Mouse (Mus musculus): ENCODE results near the gene Tcl1b2.
"Not testable (repeated sequence)": the region's sequence is repeated elsewhere in the genome, so short reads cannot be mapped to it uniquely, and the experiment has no call there.

Tcl1b2 gene

DNA sequence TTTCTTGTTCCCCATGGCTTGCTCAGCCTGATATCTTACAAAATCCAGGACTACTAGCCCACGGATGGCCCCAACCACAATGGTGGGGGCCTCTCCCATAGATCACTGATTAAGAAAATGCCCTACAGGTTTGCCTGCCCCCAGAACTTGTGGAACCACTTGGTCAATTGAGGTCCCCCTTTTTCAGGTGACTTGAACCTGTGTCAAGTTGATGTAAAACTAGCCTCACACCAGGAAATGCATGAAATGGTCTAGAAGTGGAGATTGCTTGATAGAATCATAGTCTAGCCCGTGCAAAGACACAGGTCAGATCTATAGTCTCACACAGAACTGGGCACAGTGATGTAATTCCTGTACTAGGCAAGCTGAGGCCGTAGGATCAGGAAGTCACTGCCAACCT is at the start of gene Tcl1b2:
TSS of gene Tcl1b2 (plus strand) at position 301 of the 400 bp plus-strand sequence.
- in situ Hi-C loops (cut with MboI, MseI) = no loop called here

DNA sequence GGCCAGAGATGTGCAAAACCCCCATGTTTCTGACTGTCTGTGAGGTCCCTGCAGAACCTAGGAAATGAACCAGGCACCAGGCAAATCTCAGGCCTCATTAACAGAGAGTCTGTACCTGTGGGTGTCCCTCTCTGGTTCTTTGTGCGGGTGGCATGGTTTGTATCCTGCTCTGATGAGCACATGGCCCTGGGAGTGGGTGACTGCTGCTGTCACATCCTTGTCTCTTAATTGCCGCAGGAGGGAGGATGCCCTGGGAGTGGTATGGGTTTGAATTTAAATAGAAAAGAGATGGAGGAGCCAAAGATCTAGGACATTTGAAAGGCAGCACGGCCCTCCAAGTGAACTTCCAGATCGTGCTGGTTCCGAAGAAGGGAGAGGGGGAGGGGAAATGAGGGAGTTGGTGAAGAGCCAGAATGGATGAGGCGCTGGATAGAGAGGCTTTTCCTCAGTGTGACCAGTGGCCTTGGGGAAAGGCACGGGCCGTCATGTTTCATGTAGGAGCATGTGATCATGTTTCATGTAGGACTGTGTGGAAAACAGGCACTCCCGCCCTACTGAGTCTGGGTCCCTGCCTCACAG is 46.3 kb upstream of the Tcl1b2 start:
- in situ Hi-C loops (cut with MboI, MseI) = loop anchor here (5.0 kb wide), 1 partner anchor 47 kb away; no protein-coding TSS in a partner anchor

DNA sequence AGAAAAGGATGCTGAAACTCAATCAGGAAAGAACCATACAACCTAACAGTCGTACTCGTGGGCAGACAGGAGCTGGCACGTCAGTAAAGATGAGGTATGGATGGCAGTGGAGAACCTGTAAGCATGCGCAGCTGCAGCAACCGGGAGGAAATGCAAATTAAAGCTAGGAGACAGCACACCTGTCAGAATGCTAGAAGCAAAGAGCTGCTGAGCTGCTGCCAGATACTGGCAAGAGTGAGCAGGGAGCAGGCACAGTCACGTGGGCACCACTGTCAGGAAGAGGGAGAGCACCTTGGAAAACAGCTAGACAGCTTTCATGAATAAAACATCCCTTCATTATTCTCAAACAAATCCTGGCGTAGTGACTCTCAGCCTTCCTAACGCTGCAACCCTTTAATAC is 42.9 kb upstream of the Tcl1b2 start:
- in situ Hi-C loops (cut with MboI, MseI) = loop anchor here (5.0 kb wide), 1 partner anchor 51 kb away; no protein-coding TSS in a partner anchor

DNA sequence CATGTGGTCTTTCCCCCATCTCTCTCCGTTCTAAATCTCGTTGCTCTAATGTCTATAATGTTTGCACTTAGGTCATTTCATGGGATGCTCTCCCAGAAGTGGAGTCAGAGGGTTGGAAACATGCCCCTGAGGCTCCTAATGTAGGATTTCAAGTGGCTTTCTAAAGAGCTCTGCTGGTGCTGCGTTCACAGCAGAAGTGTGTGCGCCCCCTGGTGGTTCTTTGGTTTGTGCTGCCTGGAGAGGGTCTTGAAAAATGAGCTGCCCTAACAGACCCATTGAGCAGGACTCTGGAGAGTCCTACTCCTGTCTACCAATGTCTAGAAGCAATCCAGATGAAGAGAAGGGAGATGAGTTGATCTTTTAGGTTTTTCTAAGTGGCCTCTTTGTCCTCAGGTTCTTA is 41.8 kb upstream of the Tcl1b2 start:
- in situ Hi-C loops (cut with MboI, MseI) = loop anchor here (5.0 kb wide), 1 partner anchor 52 kb away; no protein-coding TSS in a partner anchor

DNA sequence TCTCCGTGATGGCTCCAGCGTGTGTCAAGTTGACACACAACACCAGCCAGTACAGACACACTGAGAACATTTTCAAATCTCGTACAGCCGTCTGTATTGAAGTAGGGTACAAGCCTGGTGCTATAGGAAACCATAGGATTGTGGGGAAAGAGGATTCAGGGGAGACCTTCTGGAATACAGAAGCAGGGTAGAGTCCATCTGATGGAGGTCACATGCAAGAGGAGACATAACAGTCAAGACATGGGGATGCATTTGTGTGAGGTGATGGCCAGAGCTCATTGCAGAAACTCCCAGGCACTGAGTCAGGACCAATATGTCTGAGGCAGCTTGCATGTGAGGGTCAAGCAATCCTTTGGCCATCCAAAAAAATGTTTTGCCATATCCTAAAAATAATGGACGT is 40.5 kb upstream of the Tcl1b2 start:
- in situ Hi-C loops (cut with MboI, MseI) = no loop called here

DNA sequence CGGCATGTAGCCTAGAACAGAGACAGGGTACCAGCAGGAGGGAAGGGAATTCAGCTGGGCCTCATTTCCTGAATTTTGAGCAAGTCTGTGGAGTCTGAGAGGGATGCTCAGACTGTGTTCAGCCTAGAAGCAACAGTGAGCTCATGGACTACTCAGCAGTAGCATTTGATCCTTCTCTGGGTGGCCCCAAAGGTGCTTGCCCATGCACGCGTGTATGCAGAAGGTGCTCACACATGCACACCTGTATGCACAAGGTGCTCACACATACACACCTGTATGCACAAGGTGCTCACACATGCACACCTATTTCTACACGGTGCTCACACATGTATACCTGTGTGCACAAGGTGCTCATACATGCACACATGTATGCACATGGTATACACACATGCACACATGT is 37.0 kb upstream of the Tcl1b2 start:
- in situ Hi-C loops (cut with MboI, MseI) = no loop called here

DNA sequence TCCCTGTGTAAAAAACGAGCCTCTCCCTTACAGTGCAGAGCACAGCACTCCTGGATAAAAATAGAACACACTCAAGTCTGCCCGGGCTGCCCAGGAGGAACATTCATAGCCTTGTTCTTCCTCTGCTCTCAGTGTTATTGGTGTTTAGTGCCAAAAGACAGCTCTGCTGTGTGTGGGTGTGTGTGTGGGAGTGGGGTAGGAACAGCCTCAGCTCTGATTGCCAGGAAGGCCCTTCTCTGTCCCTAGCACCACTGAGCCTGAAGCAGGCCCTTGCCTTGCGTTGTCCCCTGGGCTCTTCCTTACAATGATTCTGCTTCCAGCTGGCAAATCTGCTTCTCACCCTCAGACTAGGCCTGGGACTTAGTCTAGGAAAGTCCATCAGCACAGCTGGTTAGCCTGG is 36.4 kb upstream of the Tcl1b2 start:
- in situ Hi-C loops (cut with MboI, MseI) = no loop called here

DNA sequence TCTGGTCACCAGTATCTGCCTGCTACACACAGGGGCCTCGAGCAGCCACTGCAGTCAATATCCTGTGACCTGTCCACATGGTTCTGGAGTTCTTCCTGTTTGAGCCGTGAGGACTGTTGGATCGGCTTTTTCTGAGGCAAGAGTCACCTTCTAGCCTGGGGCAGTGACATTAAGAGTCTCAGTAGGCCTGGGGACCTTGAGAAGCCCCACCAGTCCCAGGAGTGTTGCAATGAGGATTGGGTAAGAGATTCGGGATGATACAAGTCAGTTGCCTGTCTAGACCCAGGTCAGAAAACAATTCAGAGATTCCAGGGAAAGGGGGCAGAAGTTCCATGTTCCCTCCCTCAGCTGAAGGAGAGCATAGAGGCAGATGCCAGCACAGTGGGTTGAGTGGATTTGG is 36.0 kb upstream of the Tcl1b2 start:
- in situ Hi-C loops (cut with MboI, MseI) = no loop called here

DNA sequence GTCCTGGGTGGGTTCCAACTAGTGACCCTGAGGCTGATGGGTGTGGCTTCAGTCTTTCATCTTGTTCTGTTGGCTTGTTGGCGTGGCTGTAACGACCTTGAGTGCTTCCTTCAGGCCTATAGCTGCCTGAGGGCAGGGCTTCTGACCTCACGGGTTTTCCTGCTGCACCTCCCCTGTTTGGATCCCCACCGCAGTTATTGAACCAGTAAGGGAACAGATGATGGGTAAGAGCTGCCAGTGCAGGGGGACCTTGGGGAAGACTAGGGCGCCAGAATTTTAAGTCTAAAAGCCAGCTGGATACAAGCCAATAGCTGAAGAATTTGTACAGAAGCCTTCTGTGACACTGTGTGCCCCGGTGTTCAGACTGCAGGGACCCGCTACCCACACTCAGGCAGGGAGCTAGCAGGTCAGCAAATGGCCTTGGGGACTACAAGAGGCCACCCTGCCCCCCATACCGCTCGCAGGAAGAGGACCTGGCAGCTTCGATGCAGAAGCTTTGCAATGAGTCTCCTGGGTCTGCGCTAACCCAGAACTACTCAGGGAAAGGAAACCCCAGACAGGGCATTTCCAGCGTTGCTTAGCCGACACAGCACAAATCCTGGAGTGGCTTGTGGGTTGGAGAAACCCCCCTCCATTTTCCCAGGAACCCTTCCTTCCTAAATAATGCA is 33.4 kb upstream of the Tcl1b2 start:
- in situ Hi-C loops (cut with MboI, MseI) = no loop called here

DNA sequence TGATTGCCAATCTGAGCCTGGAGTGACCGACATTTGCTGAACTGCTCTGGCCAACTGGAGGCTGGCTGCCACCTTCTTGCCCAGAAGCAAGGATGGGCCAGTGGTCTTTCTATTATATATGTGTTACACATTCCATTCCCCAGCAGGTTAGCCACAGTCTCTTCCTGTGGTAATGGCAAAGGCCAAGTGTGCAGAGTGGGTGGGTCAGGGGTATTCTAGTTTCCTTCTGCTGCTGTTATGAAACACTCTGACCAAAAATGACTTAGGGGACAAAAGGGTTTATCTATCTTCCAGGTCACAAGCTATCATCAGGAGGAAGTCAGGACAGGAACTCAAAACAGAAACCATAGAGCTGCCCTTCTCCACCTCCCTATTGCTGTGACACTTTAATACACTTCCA is 29.2 kb upstream of the Tcl1b2 start:
- in situ Hi-C loops (cut with MboI, MseI) = no loop called here

DNA sequence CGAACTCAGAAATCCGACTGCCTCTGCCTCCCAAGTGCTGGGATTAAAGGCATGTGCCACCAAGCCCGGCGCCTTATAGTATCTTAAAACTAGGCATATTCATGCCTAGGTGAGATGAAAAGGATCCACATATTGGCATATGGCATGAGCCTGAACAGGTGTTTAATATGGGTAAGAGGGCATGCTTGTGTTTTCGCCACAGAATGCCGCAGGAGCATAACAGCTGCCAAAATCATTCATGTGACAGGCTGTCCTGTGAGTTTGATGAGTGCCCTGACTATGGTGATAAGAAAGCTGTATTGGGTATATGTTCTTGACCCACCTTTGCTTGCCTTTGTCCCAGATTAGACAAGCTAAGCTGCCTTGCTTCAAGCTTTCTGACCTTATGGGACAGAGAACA is 20.5 kb upstream of the Tcl1b2 start:
- in situ Hi-C loops (cut with MboI, MseI) = no loop called here

DNA sequence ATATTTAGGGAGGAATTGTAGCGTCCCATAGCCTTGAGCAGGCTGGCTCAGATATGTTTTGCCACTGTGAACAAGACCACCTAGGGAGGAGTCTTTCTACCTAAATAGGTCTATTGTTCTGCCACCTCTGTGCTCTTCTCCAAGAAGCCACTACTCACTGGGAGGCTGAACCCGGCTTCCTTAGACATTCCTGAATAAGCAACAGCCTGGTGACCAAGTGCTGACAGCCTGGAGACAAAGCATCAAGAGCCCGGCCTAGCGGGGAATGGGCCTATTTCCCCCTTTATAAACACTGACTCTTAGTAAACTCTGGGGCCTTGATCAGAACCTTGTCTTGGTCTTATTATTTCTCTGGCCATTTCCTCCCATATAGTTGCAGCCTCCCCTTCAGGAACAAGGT is 19.3 kb upstream of the Tcl1b2 start:
- in situ Hi-C loops (cut with MboI, MseI) = no loop called here

DNA sequence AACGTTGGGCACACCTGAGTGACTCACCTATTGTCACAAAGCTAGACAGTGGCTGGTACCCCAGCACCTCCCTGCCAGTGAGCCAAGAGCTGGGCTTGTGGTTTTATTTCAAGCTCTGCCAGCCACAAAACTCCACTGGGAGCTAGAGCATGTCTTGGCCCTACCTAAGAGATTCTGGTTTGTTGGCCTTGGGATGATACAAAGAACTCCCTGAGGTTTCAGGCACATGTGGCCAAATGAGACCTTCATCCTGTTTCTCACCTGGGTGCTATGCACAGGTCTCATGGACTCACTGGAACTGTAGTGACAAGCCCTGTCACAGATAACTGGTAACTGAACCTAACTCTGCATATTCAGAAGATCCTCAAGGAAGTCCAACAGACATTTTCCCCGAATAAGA is 18.2 kb upstream of the Tcl1b2 start:
- in situ Hi-C loops (cut with MboI, MseI) = no loop called here

DNA sequence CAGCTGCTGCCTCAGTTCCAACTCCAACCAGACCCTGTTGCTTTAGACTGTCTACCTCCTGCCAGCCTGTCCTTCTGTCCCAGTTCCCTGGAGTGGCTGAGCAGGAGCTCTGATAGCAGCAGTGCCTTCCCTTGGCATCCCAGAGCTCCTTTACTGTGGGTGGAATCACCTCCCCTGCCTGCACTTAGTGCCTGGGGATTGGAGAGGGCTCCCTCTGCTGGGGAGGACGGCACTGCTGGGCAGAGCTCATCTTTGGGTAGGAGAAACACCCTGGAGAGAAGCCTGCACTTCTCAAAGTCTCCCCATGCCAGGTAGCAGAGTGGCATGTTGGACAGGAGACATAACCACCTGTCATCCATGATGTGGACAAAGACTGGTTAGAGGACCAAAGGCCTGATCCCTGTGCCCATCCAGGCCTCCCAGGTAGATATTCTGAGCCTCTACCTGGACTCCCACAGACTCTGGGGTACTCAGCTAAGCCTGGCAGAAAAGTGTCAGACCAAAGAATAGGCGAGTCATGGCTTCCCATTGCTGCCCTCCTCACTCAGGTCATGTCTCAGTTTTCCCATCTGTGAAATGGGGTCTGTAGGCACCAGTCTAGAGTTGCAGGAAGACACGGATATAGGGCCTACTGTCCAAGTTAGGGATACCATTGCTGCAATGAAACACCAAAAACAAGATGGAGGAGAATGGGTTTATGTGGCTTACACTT is 16.2 kb upstream of the Tcl1b2 start:
- in situ Hi-C loops (cut with MboI, MseI) = not testable (repeated sequence)

DNA sequence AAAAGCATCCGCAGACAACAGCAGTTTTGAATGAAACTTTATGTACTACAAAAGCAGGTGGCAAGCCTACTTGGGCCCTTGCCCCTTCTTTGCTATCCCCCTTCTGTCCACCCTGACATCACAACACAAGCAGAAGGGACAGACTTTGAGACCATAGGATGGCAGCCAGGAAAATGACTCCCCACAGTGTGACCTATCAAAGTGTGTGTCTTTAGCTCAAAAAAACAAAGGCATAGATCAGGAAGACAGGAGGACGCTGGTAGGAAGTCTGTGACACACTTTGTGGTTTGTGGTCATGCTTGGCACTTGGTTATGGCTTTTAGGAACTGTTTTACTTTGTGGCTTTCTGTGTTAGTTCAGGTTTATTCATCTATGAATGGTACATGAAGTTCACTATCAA is 11.6 kb upstream of the Tcl1b2 start:
- in situ Hi-C loops (cut with MboI, MseI) = not testable (repeated sequence)

DNA sequence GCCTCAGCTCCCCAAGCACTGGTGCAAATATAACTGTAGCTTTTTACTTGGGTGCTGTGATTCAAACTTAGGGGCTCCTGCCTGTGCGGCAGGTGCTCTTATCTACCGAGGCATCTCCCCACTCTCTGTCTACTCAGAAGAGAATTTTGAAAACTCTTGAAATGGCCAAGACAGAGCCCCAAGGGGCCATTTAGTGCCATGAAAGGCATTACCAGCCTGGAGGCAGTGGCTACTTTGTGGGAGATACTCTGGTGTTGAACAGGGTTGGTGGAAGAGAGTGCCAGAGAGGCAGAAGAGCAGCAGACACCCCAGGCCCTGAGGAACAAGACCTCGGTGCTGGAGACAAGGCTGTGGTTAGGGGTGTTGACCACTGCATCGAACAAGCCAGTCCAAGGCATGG is 11.0 kb upstream of the Tcl1b2 start:
- in situ Hi-C loops (cut with MboI, MseI) = not testable (repeated sequence)

DNA sequence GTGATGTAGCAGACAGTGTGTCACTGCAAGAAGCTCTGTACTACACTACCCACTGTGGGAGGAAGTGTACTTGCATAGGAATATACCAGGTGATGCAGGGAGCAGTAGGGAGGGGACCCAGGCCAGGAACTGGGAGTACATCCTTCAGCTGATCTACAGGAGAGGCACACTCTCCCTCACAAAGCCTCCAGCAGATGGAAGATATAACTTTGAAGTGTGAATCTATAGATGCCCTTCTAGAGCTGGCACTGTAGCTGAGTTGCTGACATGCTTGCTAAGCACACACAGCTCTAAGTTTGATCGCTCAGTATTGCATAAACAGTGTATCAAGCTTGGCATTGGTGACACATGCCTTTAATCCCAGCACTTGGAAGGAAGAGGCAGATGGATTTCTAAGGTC is 8.1 kb upstream of the Tcl1b2 start:
- in situ Hi-C loops (cut with MboI, MseI) = not testable (repeated sequence)

DNA sequence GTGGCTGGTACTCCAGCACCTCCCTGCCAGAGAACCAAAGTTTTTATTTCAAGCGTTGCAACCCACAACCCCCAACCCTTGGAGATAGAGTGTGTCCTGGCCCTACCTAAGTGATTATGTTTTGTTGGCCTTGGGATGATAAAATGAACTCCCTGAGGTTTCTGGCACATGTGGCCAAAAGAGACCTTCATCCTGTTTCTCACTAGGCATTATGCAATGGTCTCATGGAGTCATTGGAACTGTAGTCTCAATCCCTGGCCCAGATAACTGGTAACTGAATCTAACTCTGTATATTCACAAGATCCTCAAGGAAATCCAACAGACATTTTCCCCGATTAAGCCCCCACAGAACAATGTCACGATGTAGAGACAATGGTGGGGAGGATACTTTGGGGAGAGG is 2.7 kb upstream of the Tcl1b2 start:
- in situ Hi-C loops (cut with MboI, MseI) = no loop called here

DNA sequence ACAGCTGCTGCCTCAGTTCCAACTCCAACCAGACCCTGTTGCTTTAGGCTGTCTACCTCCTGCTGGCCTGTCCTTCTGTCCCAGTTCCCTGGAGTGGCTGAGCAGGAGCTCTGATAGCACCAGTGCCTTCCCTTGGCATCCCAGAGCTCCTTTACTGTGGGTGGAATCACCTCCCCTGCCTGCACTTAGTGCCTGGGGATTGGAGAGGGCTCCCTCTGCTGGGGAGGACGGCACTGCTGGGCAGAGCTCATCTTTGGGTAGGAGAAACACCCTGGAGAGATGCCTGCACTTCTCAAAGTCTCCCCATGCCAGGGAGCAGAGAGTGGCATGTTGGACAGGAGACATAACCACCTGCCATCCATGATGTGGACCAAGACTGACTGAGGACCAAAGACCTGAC is 886 bp upstream of the Tcl1b2 start:
- in situ Hi-C loops (cut with MboI, MseI) = not testable (repeated sequence)

DNA sequence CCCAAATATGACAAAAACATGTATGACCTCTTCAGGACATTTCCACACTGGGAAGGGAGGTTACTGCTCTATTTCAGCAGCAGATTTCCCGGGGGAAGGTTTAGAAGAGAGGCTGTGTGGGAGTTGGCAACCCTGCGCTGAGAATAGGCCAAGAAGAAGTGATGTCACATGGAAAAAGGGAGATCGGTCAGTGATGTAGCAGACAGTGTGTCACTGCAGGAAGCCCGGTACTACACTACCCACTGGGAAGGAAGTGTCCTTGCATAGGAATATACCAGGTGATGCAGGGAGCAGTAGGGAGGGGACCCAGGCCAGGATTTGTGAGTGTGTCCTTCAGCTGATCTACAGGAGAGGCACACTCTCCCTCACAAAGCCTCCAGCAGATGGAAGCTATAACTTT is 9.5 kb downstream of the Tcl1b2 start:
- in situ Hi-C loops (cut with MboI, MseI) = not testable (repeated sequence)

DNA sequence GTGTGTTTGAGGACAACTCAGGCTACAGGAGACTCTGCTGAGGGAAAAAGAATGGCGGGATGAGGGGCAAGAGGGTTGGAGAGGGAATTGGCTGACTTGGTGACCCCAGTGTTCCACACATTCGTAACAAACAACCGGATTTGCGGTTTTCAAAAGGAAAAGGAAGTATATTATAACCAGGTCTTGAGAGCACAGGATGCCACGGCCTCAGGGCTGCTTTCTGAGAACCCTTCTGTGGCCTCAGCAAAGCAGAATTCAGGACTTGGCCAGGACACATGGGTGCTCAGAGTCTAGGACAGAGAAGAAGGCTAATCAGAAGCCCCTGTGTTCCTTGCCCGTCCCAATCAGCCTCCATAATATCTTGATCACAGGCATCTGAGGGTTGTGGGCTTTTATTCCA is 13.0 kb downstream of the Tcl1b2 start:
- in situ Hi-C loops (cut with MboI, MseI) = no loop called here

DNA sequence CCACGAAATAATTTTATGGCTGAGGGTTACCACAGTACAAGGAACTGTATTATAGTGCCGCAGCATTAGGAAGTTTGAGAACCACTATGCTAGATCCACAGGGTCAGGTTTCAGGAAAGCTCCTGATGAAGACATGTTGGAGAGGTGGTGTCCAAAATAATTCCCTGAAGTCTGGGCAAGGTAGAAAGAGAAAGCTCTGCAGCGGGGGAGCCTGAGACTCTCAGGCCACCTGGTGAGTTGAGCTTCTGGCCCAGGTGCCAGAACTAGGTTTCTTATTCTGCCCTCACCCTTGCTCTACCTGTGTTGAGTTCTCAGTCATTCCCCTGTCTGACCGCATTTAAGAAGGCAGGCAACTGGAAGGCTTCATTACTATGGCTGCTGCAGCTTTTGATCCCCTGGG is 13.6 kb downstream of the Tcl1b2 start, which contains the start of gene Tcl1b1:
TSS of gene Tcl1b1 (plus strand) at position 301 of the 400 bp plus-strand sequence.
- in situ Hi-C loops (cut with MboI, MseI) = no loop called here

DNA sequence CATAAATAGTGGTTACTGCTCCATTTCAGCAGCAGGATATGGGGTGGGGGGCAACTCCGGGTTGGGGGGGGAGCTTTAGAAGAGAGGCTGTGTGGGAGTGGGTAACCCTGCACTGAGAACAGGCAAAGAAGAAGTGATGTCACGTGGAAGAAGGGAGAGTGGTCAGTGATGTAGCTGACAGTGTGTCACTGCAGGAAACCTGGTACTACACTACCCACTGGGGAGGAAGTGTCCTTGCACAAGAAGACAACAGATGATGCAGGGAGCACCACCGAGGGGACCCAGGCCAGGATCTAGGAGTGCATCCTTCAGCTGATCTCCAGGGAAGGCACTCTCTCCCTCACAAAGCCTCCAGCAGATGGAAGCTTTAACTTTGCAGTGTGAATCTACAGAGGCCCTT is 20.9 kb downstream of the Tcl1b2 start:
- in situ Hi-C loops (cut with MboI, MseI) = no loop called here

Data from T-helper 1 cell (primary cell).